Mouse (Mus musculus): ENCODE data around the gene Dnal1. TPM values are rescaled to one million over a fixed set of nuclear protein-coding genes. Genes with fewer than 3 reads are reported as not detected.

The Dnal1 gene
- total and polyA plus RNA-seq, 3 experiments = 1.3 to 1.7 TPM; not detected in 1

DNA sequence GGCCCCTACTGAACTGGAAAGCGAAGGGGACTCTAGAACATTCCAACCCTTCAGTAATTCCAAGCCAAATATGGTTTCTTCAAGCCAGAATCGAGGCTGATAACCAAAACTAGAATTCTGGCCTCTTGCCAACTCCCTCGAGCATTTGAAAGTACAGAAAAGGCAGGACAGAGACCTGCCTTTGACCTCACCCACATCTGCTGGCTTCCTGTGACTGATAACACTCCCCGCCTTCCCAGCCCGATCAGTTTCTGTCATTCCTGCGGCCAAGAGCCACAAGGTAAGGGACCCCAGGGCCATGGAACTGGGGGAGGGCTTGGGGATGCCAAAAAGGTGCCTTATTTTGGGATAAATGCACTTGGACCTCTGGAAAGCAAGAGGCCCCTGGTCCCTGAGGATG is 36.8 kb downstream of the Dnal1 start:
- TF ChIP-seq ELF1 (IDR thresholded peaks at IDR 0.05; ENCODE audit: low read depth, low read length) = 0 out of 2 replicates have a peak, but pooled peaks have one; percentile 48
- TF ChIP-seq SIN3A (IDR thresholded peaks at IDR 0.05; ENCODE audit: low read length) = peak; percentile 68
- no peak for TF ChIP-seq GABPA (IDR thresholded peaks at IDR 0.05; ENCODE audit: low read depth, low read length)
- TF ChIP-seq MXI1 (IDR thresholded peaks at IDR 0.05; ENCODE audit: low read depth, low read length) = peak; percentile 33; the same call in 1 of the 2 replicates
- TF ChIP-seq GATA1 (IDR thresholded peaks at IDR 0.05; ENCODE audit: low read depth, low read length) = peak; percentile 86
- TF ChIP-seq ETS1 (IDR thresholded peaks at IDR 0.05; ENCODE audit: low read depth, low read length) = peak; percentile 84
- peak; percentile 81 for TF ChIP-seq TAL1 (IDR thresholded peaks at IDR 0.05; ENCODE audit: low read length)
- no peak for TF ChIP-seq HCFC1 (IDR thresholded peaks at IDR 0.05; ENCODE audit: low read depth, low read length)
- peak; percentile 80 for TF ChIP-seq TCF12 (IDR thresholded peaks at IDR 0.05; ENCODE audit: low read depth, low read length)
- TF ChIP-seq EP300 (IDR thresholded peaks at IDR 0.05; ENCODE audit: low read depth in 1 of 2, low read length in 2 of 2) = peak; percentile 68 to 78
- peak; percentile 41; the same call in 1 of the 2 replicates for TF ChIP-seq POLR2AphosphoS2 (IDR thresholded peaks at IDR 0.05; ENCODE audit: low read length)
- no peak overlapping the region for H3K9ac ChIP-seq (ENCODE audit: control insufficient read depth, low read depth, low read length, poor library complexity, severe bottlenecking)
- H3K4me3 ChIP-seq (ENCODE audit: control insufficient read depth in 1 of 2, insufficient read depth in 1 of 2, low read depth in 2 of 2, low read length in 2 of 2) = no peak overlapping the region
- peak overlapping the region; percentile 67 for H3K27ac ChIP-seq (ENCODE audit: control insufficient read depth, low read depth, low read length)
- no peaks in the 10 kb centered on the region for H3K27me3 ChIP-seq (ENCODE audit: control insufficient read depth in 1 of 2, insufficient read depth in 2 of 2, low read length in 2 of 2)
- H3K36me3 ChIP-seq (ENCODE audit: control insufficient read depth in 1 of 2, insufficient read depth in 2 of 2, low read length in 2 of 2) = peaks cover 12 to 24% of the 10 kb centered on the region in 2 experiments
- H3K9me3 ChIP-seq (replicated peaks; ENCODE audit: insufficient read depth, low read length) = no peaks in the 10 kb centered on the region
- peak; percentile 91 for DNase-seq (ENCODE audit: low read depth, low spot score)
- H3K79me2 ChIP-seq (ENCODE audit: control insufficient read depth, insufficient read depth, low read length, poor library complexity) = no peaks in the 10 kb centered on the region
- peaks cover 12 to 23% of the 10 kb centered on the region in 2 experiments for H3K4me1 ChIP-seq (ENCODE audit: control insufficient read depth in 1 of 2, insufficient read depth in 2 of 2, low read length in 2 of 2)

GRCm38 (mm10) chr12:84151911-84152310 is 37.7 kb downstream of the Dnal1 start:
- H3K9ac ChIP-seq (ENCODE audit: control insufficient read depth, low read depth, low read length, poor library complexity, severe bottlenecking) = no peak overlapping the region
- TF ChIP-seq TAL1 (IDR thresholded peaks at IDR 0.05; ENCODE audit: low read length) = no peak
- TF ChIP-seq POLR2AphosphoS2 (IDR thresholded peaks at IDR 0.05; ENCODE audit: low read length) = no peak
- TF ChIP-seq USF1 (IDR thresholded peaks at IDR 0.05; ENCODE audit: low read depth, low read length) = no peak
- TF ChIP-seq E2F4 (IDR thresholded peaks at IDR 0.05; ENCODE audit: borderline replicate concordance, low read depth, low read length) = no peak
- no peak for TF ChIP-seq CHD2 (IDR thresholded peaks at IDR 0.05; ENCODE audit: low read length)
- no peak for TF ChIP-seq KAT2A (conservative IDR thresholded peaks at IDR 0.05; ENCODE audit: low read depth, low read length)
- TF ChIP-seq GABPA (IDR thresholded peaks at IDR 0.05; ENCODE audit: low read depth, low read length) = no peak
- no peak for TF ChIP-seq CTCF (IDR thresholded peaks at IDR 0.05 in 2 of 3, conservative IDR thresholded peaks at IDR 0.05 in 1 of 3; ENCODE audit: control insufficient read depth in 1 of 3, insufficient read depth in 1 of 3, low read depth in 2 of 3, low read length in 3 of 3, poor library complexity in 1 of 3, severe bottlenecking in 1 of 3)
- no peak for TF ChIP-seq ZC3H11A (IDR thresholded peaks at IDR 0.05; ENCODE audit: low read depth, low read length)
- no peak for TF ChIP-seq TCF12 (IDR thresholded peaks at IDR 0.05; ENCODE audit: low read depth, low read length)
- TF ChIP-seq USF2 (IDR thresholded peaks at IDR 0.05; ENCODE audit: borderline replicate concordance in 1 of 2, insufficient read depth in 1 of 2, low read depth in 1 of 2, low read length in 2 of 2) = no peak
- no peak for TF ChIP-seq SIN3A (IDR thresholded peaks at IDR 0.05; ENCODE audit: low read length)
- no peak for TF ChIP-seq ELF1 (IDR thresholded peaks at IDR 0.05; ENCODE audit: low read depth, low read length)
- TF ChIP-seq TBP (IDR thresholded peaks at IDR 0.05; ENCODE audit: low read depth, low read length) = no peak
- no peak for TF ChIP-seq HCFC1 (IDR thresholded peaks at IDR 0.05; ENCODE audit: low read depth, low read length)
- TF ChIP-seq MAZ (IDR thresholded peaks at IDR 0.05; ENCODE audit: low read depth, low read length) = no peak
- TF ChIP-seq MXI1 (IDR thresholded peaks at IDR 0.05; ENCODE audit: low read depth, low read length) = no peak
- no peak overlapping the region for H3K4me3 ChIP-seq (ENCODE audit: control insufficient read depth in 1 of 2, insufficient read depth in 1 of 2, low read depth in 2 of 2, low read length in 2 of 2)
- H3K27me3 ChIP-seq (ENCODE audit: control insufficient read depth in 1 of 2, insufficient read depth in 2 of 2, low read length in 2 of 2) = no peaks in the 10 kb centered on the region
- no peaks in the 10 kb centered on the region for H3K9me3 ChIP-seq (replicated peaks; ENCODE audit: insufficient read depth, low read length)
- H3K4me1 ChIP-seq (ENCODE audit: control insufficient read depth in 1 of 2, insufficient read depth in 2 of 2, low read length in 2 of 2) = peaks cover 12 to 23% of the 10 kb centered on the region in 2 experiments
- DNase-seq (ENCODE audit: low read depth, low spot score) = no peak
- H3K79me2 ChIP-seq (ENCODE audit: control insufficient read depth, insufficient read depth, low read length, poor library complexity) = no peaks in the 10 kb centered on the region
- peaks cover 12 to 24% of the 10 kb centered on the region in 2 experiments for H3K36me3 ChIP-seq (ENCODE audit: control insufficient read depth in 1 of 2, insufficient read depth in 2 of 2, low read length in 2 of 2)
- H3K27ac ChIP-seq (ENCODE audit: control insufficient read depth, low read depth, low read length) = peak overlapping the region; percentile 67
